Mouse (Mus musculus): ENCODE data around the gene Slc1a4.

Gene Slc1a4

DNA sequence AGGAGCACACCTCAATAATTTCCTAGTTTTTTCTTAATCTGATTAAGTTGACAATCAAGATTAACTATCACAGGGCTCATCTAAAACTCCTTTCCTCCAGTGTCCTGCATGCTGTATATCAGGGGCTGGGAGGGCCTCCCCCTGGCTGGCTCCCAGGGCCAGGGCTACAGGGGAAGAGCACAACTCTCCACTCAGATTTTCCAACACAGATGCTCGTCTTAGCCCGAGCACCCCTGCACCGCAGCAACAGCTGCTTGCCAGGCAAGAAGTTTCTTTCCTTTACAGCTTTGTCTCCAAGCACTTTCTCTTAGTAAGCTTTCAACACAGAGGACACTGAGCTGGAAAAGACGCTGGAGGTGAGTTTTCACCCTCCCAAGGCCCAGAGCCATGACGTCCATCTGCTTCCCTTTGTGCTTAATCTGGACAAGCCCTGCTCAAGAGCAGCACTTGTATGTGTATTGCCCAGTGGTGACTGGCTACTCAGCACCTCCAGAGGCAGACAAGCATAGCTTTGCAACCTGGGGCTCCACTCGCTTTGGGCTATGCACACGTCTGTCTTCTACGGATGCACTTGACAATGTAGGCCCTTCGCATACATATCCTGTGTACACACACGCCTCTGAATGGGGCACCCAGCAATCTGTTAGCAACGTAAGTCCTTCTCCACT lies 6.1 kb downstream of the Slc1a4 start:
- intact Hi-C loops (cut with DNase I) = no loop called here

DNA sequence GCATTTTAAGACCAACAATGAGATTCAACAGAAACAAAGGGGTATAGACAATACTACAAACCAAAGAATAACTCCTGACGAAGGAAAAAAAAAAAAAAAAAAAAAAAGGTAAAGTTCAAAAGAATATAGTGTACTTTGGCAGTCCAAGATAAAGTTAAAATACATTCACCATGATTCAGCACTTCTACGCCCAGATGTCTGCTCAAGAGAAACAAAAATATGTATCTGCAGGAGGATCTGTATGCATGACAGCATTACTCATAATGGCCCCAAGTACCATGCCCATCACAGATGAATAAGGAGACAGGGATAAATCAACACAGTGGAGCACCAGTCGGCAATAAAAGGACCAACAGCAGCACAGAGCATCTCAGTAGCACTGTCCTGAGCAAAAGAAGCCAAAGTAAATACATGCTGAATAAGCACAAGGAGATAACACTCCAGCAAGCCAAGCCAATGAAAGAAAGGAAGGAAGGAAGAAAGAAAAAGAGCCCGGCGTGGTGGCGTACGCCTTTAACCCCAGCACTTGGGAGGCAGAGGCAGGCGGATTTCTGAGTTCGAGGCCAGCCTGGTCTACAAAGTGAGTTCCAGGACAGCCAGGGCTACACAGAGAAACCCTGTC lies 7.3 kb downstream of the Slc1a4 start:
- intact Hi-C loops (cut with DNase I) = no loop called here

DNA sequence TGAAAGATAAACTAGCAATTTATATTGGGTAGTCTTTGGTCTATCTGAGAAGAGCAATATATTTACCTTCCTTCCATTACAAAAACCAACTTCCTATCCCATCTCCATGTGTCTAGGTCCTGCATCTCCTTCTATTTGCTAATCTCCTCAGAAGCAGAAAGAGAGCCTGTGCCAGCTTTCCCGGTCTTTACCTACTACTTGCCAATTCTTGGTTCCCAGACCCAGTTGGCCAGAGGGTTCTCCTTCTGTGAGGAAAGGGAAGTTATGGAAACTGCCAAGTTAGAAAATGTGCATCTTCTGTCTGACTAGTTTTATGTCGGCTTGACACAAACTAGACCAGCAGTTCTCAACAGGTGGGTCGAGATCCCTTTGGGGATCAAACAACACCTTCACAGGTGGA lies 8.5 kb downstream of the Slc1a4 start:
- intact Hi-C loops (cut with DNase I) = no loop called here

DNA sequence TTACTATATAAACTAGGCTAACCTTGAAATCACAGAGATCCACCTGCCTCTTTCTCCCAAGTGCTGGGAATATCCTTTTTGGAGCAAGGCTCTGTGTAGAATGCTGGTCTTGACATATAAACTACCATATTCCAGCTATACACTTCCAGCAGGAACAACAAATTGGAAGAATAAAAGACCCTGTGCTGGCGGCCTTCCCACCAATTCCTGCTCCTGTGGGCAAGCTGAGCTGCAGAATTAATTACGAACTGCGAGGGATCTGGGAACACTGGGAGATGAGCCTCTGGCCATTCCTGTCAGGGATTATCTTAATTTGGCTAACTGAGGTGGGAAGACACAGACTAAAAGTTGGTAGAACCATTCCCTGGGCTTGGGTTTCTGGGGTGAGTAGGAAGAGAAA lies 10.1 kb downstream of the Slc1a4 start:
- intact Hi-C loops (cut with DNase I) = no loop called here

DNA sequence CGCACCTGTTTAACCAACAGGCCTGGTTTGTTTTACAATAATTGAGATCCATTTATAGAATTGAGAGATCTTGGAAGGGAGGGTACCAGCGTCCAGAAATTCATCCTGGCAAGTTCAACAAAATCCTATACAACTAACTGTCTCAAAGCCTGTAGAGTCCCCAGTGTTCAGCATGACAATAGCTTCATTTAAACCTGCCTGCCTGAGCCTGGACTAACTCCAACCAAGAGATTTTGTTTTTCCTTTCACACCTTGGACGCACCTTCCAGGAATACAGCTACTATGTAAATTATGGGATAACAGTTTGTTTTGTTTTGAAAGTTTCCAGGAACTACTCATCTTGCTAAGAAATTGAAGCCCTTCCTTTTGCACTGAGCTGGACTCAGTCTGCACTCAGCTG lies 11.9 kb downstream of the Slc1a4 start:
- intact Hi-C loops (cut with DNase I) = no loop called here

DNA sequence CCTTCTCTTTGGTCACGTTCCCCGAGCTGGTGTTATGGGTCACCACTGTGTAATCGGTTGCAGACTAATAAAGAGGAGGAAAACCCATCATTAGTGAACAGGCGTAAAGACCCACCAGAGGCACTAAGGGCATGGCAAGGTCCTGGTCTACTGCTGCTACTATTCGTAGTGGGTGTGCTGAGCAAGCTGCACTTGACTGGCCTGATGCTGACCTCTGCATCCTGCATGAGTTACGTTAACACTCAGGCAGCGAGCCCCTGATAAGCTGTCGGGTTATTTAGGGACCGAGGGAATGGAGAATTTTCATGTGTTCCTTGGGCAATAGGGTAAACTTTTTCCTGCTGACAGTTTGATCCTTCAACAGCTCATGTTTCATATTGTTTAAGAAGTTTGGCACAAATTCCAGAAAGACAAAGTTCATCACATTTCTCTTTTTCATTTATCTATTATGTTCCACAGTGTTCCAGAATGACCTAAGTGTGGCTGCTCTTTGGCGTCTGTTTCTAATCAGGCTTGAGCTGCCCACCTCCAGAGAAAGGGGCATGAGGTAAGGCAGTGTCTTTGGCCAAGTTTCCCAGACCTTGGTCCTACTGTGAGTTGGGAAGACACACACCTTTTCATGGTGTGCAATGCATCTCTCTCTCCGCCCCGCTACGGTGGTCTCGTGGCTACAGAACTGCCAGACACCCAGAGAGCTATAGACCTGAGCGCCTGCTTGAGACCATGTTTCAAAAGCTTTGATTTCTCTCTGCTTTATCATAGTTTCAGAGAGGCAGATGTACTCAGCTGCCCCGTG lies 13.7 kb downstream of the Slc1a4 start:
- intact Hi-C loops (cut with DNase I) = no loop called here

DNA sequence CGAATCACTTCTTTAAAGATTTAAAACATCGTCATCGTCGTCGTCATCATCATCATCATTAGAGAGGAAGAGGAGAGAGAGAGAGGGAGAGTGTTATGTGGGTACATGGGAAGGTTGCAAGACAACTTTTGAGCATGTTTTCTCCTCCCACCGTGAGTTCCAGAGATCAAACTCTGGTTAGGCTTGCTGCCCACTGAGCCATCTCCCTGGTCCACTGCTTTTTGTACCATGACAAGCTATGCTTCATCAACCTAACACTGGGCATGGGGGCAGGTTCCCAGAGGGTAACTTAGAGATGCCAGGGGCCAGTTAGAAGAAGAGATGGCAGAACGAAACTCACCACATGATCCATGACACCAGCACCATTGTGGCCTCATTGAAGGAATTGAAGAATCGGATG lies 18.9 kb downstream of the Slc1a4 start:
- intact Hi-C loops (cut with DNase I) = no loop called here

DNA sequence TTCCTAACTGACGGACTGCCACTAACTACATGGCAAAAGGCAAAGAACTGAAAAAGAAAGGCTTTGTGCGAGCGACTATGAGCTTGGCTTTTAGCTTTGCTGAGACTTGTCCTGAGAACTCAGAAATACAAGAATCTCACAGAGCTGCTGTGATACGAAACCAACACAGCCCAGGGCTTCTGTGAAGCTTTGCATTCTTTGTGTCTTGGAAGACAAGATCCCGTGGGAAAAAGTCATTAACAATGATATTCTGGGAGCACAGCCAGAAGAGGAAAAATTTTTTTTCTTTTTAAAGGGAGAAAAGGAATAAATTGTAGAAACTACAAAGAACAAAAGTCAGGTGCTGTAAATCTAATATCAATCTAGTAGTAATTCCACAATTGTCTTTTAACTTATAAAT lies 23.5 kb downstream of the Slc1a4 start:
- intact Hi-C loops (cut with DNase I) = no loop called here

DNA sequence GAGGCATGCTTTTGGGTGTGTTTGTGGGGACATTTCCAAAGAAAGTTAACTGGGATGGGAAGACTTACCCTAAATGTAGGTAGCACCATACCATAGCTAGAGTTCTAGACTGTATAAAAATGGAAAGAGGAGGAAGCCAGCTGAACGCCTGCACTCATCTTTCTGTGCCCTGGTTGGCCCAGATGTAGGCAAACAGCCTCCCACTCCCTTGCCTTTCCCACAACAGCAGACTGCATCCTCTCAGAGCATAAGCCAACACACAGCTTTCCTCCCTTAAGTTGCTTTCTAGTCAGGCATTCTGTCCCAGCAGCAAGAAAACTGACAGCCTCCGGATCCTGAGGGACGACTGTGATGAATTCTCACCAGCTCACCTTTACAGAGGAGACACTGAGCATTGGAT lies 25.1 kb downstream of the Slc1a4 start:
- intact Hi-C loops (cut with DNase I) = no loop called here

DNA sequence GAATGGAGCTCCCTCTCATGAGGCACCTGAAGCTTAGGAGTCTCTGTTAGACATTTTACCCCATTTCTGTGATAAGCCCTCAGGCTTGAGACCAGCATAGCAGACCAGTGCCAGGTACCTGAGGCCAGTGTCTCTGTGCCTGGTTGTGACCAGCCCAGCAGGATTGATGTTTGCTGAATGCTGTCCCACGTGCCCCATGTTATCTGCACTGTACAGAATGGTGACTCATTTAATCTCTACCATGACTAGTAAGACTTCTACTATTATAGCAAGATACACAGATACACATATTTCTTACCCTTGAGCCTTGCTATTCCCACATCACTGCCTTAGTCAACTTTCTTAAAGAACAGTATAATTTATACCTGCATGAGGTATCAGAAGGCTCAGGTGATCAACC lies 26.9 kb downstream of the Slc1a4 start:
- intact Hi-C loops (cut with DNase I) = loop anchor here (2.0 kb wide), 1 partner anchor 97 kb away; no protein-coding TSS in a partner anchor

DNA sequence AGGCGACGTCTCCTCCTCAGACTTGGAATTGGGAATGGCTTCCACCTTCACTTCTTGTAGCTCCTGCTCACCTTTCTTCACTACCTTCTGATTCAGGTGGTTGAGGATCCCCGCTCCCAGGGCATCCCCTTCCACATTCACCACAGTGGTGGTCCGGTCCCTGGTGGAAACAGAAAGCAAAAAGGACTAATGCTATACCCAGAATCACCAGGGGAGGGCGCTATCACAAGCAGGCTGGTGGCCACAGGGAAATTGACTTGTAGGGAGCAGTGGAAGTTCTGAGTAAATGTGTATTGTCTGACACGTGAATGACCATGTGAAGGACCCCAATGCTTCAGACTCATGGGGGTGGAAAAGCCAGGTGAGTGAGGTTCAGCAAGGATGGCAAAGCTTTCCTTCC lies 28.2 kb downstream of the Slc1a4 start:
- intact Hi-C loops (cut with DNase I) = loop anchor here (2.0 kb wide), 1 partner anchor 98 kb away; no protein-coding TSS in a partner anchor

DNA sequence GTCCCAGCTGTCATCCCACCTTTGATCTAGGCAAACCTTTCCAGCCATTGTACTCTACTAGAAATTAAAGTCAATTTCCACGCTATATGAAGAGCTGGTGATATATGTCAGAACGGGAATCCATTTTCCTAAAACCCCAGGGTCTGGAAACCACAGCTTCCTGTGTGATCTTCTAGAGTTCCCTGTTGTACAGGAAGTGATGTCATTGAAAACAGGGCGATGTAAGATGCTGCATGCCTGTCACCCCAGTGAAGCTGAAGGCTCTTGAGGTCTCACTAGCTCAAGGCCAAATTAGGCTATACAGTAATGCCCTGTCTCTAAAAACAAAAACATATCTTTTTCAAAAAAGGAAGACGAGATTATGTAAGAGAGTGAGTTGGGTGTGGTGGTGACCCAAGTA lies 31.2 kb downstream of the Slc1a4 start:
- intact Hi-C loops (cut with DNase I) = no loop called here

DNA sequence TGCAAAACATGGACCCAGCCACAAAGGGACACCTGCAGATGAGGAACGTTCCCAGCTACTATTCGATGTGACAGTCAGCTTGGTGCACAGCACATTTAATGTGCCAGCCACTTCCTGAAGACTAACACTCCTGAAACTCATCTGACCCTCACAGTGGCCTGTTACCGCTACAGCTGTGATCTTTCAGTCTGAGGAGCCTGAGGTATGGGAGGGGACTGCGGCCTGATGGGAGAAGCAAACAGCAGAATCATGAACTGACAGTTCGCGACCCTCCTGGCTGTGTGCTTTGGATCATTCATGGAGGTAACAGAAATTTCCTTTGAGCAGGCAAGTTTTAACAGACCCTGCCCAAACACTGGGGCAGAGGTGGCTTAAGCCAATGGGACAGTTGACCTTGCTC lies 31.7 kb downstream of the Slc1a4 start:
- intact Hi-C loops (cut with DNase I) = no loop called here

DNA sequence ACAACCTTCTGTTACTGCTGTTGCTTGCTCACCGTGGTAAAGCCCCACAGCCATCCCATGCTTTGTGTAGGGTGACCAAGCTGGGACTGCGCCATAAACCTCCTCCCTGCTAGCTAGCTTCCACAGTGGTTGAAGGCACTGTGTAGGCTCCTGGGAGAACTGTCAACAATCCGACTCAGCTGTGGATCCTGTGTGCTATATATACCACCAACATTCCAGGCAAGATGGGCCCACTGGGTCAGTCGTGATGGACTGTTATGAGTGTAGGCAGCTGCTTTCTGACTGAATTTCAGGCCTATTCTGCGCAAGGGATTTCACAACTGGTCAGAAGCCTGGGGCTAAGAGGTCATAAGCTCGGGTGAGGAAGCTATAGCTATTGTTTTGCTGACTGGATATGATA lies 32.6 kb downstream of the Slc1a4 start:
- intact Hi-C loops (cut with DNase I) = no loop called here

DNA sequence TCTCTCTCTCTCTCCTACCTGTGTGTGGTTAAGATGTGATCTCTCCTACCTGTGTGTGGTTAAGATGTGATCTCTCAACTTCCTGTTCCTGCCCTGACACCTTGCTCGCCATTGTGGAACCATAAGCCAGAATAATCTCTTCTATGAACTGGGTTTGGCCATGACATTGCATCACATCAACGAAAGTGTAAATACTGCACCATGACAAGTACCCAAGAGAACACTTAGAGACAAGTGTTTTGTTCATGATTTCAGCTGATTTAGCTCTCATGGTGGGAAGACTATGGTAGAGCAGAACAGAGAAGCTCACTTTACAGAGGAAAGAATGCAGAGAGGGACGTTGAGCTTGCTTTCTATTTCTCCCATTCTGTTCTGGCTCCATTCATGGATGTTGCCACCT lies 48.0 kb downstream of the Slc1a4 start:
- intact Hi-C loops (cut with DNase I) = no loop called here

DNA sequence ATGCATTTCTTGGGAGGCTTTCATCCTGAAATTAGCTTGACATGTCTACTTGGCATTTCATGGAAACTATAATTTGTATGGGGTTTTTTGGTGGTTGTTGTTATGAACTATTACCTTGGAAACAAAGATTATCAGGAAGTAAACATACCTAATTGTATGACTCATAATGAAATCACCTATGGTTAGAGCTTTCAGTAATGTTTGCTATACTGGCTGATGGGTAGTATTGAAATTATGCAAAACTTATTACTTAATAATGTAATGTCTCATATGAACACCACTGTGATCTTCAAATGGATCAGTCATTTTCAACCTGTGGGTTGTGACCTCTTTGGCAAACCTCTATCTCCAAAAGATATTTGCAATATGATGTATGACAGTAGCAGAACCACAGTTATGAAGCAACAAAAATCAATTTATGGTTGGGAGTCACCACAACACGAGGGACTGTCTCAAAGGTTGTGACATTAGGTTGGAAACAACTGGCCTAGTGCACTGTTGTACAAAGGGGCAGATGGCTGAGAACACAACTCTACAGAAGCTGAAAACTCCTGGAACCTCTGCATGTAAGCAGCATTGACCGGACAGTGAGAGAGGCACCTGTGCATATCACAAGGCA lies 49.8 kb downstream of the Slc1a4 start:
- intact Hi-C loops (cut with DNase I) = no loop called here

DNA sequence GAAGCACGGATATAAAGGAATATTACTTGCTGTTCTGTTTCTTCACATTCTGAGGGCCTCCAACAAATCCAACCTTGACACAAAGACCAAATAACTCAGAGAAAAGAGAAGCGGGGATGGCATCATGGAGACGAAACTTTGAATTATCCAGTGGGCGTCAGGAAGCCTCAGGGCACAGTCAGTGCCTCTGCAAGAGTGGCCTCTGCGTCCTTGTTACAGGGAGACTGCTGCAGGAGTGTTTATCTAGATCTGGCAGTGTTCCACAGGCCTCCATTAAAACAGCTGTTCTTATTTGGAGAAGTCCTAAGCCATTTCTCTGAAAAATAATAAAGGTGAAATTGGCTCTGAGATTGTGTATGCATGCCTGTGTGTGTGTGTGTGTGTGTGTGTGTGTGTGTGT lies 51.5 kb downstream of the Slc1a4 start:
- intact Hi-C loops (cut with DNase I) = no loop called here

DNA sequence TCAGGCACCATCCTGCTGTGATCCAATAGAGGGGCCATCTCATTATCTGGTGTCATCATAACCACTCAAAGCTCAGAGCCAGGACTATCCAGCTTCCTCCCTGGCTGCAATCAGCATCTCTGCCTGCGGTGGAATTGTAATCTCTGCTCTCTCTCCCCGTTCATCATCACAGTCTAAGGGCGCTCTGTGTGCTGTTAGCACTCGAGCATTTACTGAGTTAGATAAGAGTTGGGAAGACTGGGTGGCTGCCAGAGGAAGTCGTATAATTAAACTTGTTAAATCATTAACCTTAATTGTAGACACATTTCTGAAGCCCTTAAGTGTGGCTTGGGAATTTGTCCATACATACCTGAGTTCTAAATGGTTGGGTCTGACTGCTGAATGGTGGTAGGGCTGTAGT lies 53.8 kb downstream of the Slc1a4 start:
- intact Hi-C loops (cut with DNase I) = no loop called here

DNA sequence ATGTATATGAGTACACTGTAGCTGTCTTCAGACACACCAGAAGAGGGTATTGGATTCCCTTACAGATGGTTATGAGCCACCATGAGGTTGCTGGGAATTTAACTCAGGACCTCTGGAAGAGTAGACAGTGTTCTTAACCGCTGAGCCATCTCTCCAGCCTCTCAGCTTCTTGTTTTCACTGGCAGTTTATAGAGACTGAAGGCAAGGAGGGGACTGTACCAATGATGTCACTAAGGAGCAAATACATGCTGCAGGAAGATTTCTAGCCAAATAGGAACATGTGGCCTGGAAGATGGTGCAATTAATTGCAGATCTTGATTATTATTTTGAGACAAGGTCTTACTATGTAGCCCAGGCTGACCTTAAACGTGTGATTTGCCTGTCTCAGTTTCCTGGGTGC lies 55.4 kb downstream of the Slc1a4 start:
- intact Hi-C loops (cut with DNase I) = no loop called here

DNA sequence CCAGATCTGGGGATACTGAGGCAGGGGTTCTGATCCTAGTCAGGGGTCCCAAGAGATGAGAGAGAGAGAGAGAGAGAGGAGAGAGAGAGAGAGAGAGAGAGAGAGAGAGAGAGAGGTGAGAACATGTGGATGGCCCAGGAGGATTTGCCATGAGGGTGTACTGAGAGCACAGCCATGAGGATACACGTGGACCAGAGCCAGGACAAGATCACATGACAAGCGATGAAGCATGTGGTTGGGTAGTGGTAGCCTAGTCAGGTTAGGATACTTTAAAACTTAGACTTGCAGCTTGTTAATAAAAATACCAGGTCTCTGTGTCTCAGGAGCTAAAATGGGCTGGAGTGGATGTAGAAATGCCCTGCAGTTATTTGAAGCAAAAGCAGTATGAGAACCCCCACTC lies 56.5 kb downstream of the Slc1a4 start:
- intact Hi-C loops (cut with DNase I) = no loop called here

DNA sequence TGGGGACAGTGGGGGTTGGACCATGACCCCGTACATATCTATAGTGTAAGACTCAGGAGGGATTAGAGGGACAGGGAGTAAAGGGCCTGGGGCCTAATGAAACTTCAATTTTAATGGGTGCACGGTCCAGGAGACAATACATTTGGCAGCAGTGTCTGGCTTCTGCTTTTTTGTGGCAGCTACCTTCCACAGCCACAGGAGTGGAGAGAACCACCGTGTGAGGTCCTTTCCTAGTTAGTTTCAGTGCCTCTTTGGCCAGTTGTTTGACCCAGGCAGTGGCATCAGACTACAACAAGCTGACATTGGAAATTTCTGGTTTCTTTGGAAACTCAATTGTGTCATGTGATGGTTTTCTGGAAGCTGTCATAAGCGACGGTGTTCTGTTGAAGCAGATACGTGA lies 62.6 kb downstream of the Slc1a4 start:
- intact Hi-C loops (cut with DNase I) = no loop called here

Data from adrenal gland (tissue).